Mouse (Mus musculus) neural tube, embryonic 13.5 days (tissue): Measurements from ENCODE around the gene Mgat1. TPM values are rescaled to one million over a fixed set of nuclear protein-coding genes. Genes with fewer than 3 reads are reported as not detected.
A peak's percentile ranks its signal among the peaks of the same experiment; 100 is the strongest.

Experiments used
- ATAC-seq: fragments of 200-750 bp; cut with Nextera tagmentation; 2 replicates; pipeline ENCODE4 v1.8.0; 2017; ENCODE audit warnings: low read depth, mild to moderate bottlenecking, moderate TSS enrichment, moderate library complexity
- H3K27ac ChIP-seq: fragments of 300-500 bp; sonication (generic); replicated peaks from 2 replicates; pipeline ENCODE4 v1.5.1; 2015; ENCODE audit warnings: moderate library complexity, mild to moderate bottlenecking, inconsistent platforms
- H3K27me3 ChIP-seq: fragments of 300-500 bp; sonication (generic); 2 replicates; pipeline ENCODE4 v1.6.1; 2015; ENCODE audit warnings: mild to moderate bottlenecking, inconsistent platforms
- H3K36me3 ChIP-seq: fragments of 300-500 bp; sonication (generic); 2 replicates; pipeline ENCODE4 v1.6.1; 2015; ENCODE audit warnings: mild to moderate bottlenecking, inconsistent platforms
- H3K4me1 ChIP-seq: fragments of 300-500 bp; sonication (generic); replicated peaks from 2 replicates; pipeline ENCODE4 v1.6.1; 2015; ENCODE audit warnings: inconsistent platforms
- H3K4me2 ChIP-seq: fragments of 300-500 bp; sonication (generic); 2 replicates; pipeline ENCODE4 v1.6.1; 2015; ENCODE audit warnings: inconsistent platforms, mild to moderate bottlenecking, moderate library complexity
- H3K4me3 ChIP-seq: fragments of 300-500 bp; sonication (generic); 2 replicates; pipeline ENCODE4 v1.5.1; 2015; ENCODE audit warnings: mild to moderate bottlenecking, inconsistent platforms
- H3K9ac ChIP-seq: fragments of 300-500 bp; sonication (generic); 2 replicates; pipeline ENCODE4 v1.6.1; 2015; ENCODE audit warnings: moderate library complexity, mild to moderate bottlenecking, inconsistent platforms
- H3K9me3 ChIP-seq: fragments of 300-500 bp; sonication (generic); 2 replicates; pipeline ENCODE4 v1.6.1; 2016; ENCODE audit warnings: inconsistent platforms
- WGBS: fragments of 180-500 bp; shearing (Covaris S2); methylation state at CpG from one replicate; pipeline ENCODE4 v1.1.7; 2015; 5-methylcytosine and 5-hydroxymethylcytosine counted together
- polyA plus RNA-seq: library from polyadenylated mRNA; unstranded; fragments of >200 nt; fragmentation: Nextera tagmentation; extraction: Ambion mirVana; gene quantifications from 2 replicates; pipeline ENCODE4 v1.2.1, GENCODE M21; 2015

Gene Mgat1
- polyA plus RNA-seq, 1 experiment from 2014 or later = 32.4 TPM

DNA sequence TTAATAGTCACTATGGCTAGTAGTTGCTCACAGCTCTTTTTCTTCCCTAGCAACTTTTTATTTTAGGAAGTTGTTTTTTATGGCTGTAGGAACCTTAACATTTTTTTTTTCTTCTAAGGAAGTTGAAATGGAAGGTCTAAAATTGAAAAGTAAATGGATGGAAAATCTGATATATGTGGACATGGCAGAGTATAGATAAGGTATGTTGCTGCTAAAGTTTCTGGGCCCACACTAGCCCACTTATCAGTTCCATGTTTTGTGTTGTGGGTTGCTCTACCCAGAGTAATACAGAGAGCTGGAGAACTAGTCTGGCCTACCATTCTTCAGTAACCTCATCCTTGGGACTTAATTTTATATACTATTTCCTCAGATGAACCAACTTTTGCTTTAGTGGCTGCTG is 31.4 kb upstream of the Mgat1 start:
- no peak for ATAC-seq
- H3K4me3 ChIP-seq = no peak overlapping the region
- H3K36me3 ChIP-seq = peaks cover 48% of the 10 kb centered on the region
- no peak overlapping the region for H3K9ac ChIP-seq
- H3K27me3 ChIP-seq = no peaks in the 10 kb centered on the region
- no peak overlapping the region for H3K27ac ChIP-seq
- no peaks in the 10 kb centered on the region for H3K9me3 ChIP-seq
- peaks cover 8% of the 10 kb centered on the region; the same call in 1 of the 2 replicates for H3K4me1 ChIP-seq
- no peak overlapping the region for H3K4me2 ChIP-seq

DNA sequence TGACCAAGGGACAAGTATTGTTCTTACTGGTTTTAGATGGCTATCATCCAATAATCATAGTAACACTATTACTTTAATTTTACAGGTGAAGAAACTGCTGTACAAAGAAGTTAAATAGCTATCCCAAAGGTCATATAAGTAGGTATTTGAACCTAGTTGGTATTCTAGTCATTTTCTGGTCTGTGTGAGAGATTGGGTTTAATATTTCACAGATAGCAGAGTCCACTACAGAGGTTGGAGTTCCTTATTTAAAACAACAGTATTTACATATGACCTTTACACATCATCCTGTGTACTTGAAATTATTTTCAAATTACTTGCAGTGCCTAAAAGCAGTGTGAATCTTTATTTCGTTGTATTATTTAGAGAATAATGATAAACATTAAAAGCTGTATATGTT is 30.5 kb upstream of the Mgat1 start:
- 95% methylated on average over 1 of the region's 1 CpGs for WGBS
- no peaks in the 10 kb centered on the region for H3K9me3 ChIP-seq
- H3K36me3 ChIP-seq = peaks cover 48% of the 10 kb centered on the region
- no peak overlapping the region for H3K27ac ChIP-seq
- H3K4me3 ChIP-seq = no peak overlapping the region
- no peaks in the 10 kb centered on the region for H3K27me3 ChIP-seq
- peaks cover 8% of the 10 kb centered on the region; the same call in 1 of the 2 replicates for H3K4me1 ChIP-seq
- no peak overlapping the region for H3K4me2 ChIP-seq
- H3K9ac ChIP-seq = no peak overlapping the region
- no peak for ATAC-seq

DNA sequence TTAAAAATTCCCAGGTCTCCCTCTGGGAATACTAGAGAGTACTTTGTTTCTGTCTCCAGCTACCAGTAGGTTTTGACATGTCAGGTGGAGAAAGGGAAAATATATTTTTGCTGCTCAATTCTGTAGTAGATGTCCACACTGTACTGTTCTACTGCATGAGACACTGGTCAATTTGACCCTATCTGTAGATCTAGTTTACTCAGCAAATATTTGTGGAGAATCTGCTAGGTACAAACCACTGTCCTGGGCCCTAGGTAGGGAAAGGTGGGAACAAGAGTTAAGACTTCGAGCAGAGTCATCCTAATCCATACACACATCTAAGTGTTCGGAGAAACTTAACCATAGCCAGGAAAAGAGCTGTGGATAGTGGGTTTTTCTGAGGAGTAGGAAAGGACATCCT is 24.7 kb upstream of the Mgat1 start:
- ATAC-seq = no peak
- H3K9me3 ChIP-seq = no peaks in the 10 kb centered on the region
- WGBS = 95% methylated on average over 2 of the region's 2 CpGs
- no peaks in the 10 kb centered on the region for H3K4me1 ChIP-seq
- no peaks in the 10 kb centered on the region for H3K27me3 ChIP-seq
- no peak overlapping the region for H3K9ac ChIP-seq
- no peak overlapping the region for H3K27ac ChIP-seq
- H3K4me3 ChIP-seq = no peak overlapping the region
- H3K4me2 ChIP-seq = no peak overlapping the region
- peaks cover 44% of the 10 kb centered on the region for H3K36me3 ChIP-seq

DNA sequence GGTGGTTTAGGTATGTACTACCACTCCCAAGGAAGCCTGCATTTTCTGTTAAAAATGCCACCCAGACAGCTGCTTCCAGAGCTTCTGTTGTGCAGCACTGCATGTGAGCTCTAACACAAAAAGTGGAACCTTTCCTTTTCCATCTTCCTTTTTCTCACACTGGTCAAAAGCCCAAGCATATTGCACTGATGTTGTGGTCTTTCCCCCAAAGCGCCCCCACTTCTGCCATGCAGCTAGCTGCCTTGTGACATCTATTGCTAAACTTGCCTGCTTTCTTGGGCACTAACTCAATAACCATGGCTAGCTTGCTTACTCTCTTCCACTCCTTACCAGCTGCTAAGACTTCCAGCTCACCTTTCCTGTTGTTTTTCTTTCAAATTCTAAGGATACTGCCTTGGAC is 19.5 kb upstream of the Mgat1 start:
- H3K27me3 ChIP-seq = no peaks in the 10 kb centered on the region

DNA sequence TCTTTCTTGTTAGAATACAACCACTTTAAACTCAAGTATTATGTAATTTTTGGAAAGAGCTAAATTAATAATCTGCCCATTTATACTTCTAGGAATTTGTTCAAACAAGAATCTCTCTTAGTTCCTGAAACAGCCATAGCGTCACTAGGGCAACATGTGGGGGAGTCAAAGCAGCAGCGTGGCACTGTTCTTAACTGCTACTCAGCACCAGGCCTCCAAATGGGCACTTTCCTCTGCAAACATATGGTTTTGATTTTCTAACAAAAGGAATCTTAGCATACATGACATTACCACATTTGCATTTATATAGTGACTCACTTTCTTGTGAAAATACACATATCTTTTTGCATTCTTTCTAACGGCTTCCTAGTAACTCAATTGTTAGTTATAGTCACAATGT is 11.2 kb upstream of the Mgat1 start:
- H3K9me3 ChIP-seq = no peaks in the 10 kb centered on the region
- H3K36me3 ChIP-seq = no peaks in the 10 kb centered on the region
- H3K27ac ChIP-seq = no peak overlapping the region
- no peaks in the 10 kb centered on the region for H3K27me3 ChIP-seq
- H3K4me1 ChIP-seq = no peaks in the 10 kb centered on the region
- ATAC-seq = no peak
- WGBS = 84% methylated on average over 3 of the region's 3 CpGs
- no peak overlapping the region for H3K4me3 ChIP-seq
- no peak overlapping the region for H3K9ac ChIP-seq
- no peak overlapping the region for H3K4me2 ChIP-seq

More for the DNA sequence above, 19.5 kb upstream of the Mgat1 start:
- Histone ChIP-seq H3K36me3 (peaks cover 6% of the 10 kb centered on the region; the same call in 1 of the 2 replicates), H3K9me3 (no peaks in the 10 kb centered on the region), H3K4me3 (no peak overlapping the region), H3K9ac (no peak overlapping the region), H3K27ac (no peak overlapping the region), H3K4me1 (no peaks in the 10 kb centered on the region), H3K4me2 (no peak overlapping the region)
- no peak for ATAC-seq
- WGBS = 64% methylated on average over 1 of the region's 1 CpGs

DNA sequence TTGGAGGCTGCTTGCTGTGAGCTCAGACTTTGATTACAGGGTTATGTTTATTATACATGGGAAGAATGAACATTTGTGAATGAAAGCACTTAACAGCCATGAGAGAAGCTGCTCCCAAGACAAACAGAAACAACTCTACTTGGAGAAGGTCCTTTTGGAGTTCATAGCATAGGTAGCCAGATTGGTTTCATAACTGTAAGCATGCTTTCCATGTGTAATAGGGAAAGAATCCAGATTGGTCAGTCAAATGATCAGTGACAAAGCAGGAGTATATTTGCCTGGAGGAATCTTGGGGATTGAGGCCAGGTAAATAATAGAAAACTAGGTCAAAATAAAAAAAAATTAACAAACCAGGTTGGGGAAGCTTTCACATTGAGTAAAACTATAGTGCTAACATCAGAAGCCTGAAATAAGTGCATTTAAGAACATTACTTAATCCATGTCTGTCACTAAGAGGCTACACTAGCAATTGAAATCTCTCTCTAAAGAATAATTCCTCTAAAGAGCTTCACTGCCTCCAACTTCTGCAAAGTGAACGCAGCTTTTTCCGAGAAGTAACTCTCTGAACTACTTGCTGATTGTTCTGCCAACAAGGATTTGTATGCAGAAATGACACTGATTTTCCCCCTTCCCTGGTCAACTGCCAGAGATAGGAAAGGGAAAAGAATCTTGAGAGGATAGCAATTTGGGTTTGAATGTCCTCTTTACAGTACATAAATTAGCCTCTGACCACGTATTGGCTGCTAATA is 8.4 kb upstream of the Mgat1 start:
- Histone ChIP-seq H3K9ac (no peak overlapping the region), H3K4me2 (no peak overlapping the region), H3K9me3 (no peaks in the 10 kb centered on the region), H3K4me3 (no peak overlapping the region), H3K36me3 (no peaks in the 10 kb centered on the region), H3K4me1 (no peaks in the 10 kb centered on the region), H3K27me3 (no peaks in the 10 kb centered on the region), H3K27ac (no peak overlapping the region)
- 71% methylated on average over 3 of the region's 3 CpGs for WGBS
- no peak for ATAC-seq

DNA sequence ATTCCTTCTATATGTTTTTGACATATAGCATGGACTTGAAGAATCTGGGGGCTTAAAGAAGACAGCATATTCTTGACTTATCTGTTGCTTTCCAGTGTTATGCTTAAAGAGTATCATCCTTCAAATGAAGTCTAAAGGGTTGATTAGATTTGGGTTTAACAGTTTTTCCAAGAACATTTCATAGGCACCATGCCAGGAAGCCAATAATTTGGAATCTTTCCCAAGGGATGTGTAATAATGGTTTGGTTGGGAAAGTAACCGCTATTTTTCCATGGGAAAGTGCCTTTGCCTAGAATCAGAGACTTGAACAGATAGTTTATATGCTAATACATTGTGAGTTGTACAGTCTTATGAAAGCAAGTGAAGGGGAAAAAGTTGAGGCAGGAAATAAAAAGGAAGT is 7.1 kb upstream of the Mgat1 start:
- H3K9ac ChIP-seq = no peak overlapping the region
- ATAC-seq = no peak
- H3K36me3 ChIP-seq = no peaks in the 10 kb centered on the region
- H3K9me3 ChIP-seq = no peaks in the 10 kb centered on the region
- H3K4me3 ChIP-seq = no peak overlapping the region
- no peaks in the 10 kb centered on the region for H3K4me1 ChIP-seq
- H3K4me2 ChIP-seq = no peak overlapping the region
- no peak overlapping the region for H3K27ac ChIP-seq
- no peaks in the 10 kb centered on the region for H3K27me3 ChIP-seq
- 69% methylated on average over 1 of the region's 1 CpGs for WGBS

DNA sequence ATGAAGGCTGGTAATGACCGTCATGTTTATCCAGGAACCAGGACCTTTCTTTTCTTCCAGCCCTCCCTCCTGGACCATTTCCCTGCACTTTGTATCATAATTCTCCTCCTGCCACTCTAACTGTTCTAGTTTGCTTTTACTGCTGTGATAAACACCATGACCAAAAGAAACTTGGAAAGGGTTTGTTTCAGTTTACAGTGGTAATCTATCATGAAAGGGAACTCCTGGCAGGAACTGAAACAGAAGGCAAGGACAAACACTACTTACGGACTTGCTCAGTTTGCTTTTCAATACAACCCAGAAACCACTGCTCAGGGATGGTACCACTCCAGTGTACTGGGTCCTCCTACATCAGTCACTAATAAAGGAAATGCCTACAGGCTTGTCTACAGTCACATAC is 6.5 kb upstream of the Mgat1 start:
- no peak for ATAC-seq
- Histone ChIP-seq H3K4me1 (no peaks in the 10 kb centered on the region), H3K4me3 (no peak overlapping the region), H3K36me3 (no peaks in the 10 kb centered on the region), H3K9me3 (no peaks in the 10 kb centered on the region), H3K27me3 (no peaks in the 10 kb centered on the region), H3K27ac (no peak overlapping the region), H3K9ac (no peak overlapping the region), H3K4me2 (no peak overlapping the region)
- WGBS = 62% methylated on average over 2 of the region's 2 CpGs

DNA sequence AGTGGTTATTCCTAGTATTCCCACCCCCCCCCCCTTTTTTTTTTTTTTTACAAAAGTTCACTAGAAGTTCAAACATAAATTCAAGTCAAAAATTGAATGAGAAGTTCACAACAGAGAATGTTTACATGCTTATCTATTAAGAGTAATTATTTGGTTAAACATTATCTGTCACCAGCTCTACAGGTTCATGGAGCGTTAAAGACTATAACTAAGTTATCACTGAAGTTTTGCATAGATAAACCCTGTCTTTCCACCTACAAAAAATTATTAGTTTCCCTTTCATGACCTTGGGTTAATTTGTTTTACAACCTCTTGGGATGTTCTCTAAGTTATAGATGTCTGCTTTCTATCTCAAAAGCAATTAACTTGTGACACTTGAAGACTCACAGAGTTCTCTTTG is 3.7 kb upstream of the Mgat1 start:
- H3K36me3 ChIP-seq = no peaks in the 10 kb centered on the region
- H3K9ac ChIP-seq = no peak overlapping the region
- H3K9me3 ChIP-seq = no peaks in the 10 kb centered on the region
- H3K27ac ChIP-seq = no peak overlapping the region
- no peak overlapping the region for H3K4me2 ChIP-seq
- H3K27me3 ChIP-seq = no peaks in the 10 kb centered on the region
- ATAC-seq = no peak
- 88% methylated on average over 1 of the region's 1 CpGs for WGBS
- no peak overlapping the region for H3K4me3 ChIP-seq
- peaks cover 16% of the 10 kb centered on the region for H3K4me1 ChIP-seq

DNA sequence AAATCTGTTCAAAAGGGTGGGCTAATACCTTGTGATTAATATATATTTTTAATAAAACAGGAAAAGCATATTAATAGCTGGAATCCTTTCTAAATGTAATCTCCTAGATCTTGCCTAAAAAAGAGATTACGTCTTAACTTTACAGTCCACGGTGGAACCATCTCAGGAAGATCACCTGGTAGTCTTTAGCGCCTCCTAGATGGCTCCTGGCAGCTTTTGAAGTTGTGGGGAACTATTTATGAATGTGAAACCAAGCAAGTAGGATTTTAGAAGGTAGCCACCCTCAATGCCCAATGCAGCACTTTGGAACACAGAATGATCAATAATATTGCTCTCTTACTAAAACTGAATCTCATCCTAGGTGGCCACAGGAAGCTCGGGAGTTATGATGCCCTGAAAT is 3.1 kb upstream of the Mgat1 start:
- Histone ChIP-seq H3K27me3 (no peaks in the 10 kb centered on the region), H3K36me3 (no peaks in the 10 kb centered on the region), H3K9ac (no peak overlapping the region), H3K4me1 (peaks cover 22% of the 10 kb centered on the region), H3K27ac (no peak overlapping the region), H3K4me3 (no peak overlapping the region), H3K9me3 (no peaks in the 10 kb centered on the region), H3K4me2 (no peak overlapping the region)
- 86% methylated on average over 4 of the region's 4 CpGs for WGBS
- no peak for ATAC-seq

DNA sequence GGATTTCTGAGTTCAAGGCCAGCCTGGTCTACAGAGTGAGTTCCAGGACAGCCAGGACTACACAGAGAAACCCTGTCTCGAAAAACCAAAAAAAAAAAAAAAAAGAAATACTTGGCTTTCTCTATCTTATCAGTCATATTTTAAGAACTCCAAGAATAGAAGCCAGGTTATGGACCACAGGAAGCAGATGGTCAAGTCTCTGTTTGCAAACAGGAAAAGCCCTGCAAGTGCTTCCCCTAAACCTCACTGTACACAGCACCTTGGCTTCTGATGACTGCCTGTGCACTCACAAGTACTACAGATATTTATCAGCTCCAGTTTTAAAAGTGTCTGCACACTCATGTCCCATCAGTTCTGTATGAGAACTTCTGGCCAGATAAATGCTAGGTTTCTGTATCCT is 2.5 kb upstream of the Mgat1 start:
- Histone ChIP-seq H3K4me1 (peaks cover 24% of the 10 kb centered on the region), H3K4me3 (no peak overlapping the region), H3K27ac (no peak overlapping the region), H3K27me3 (no peaks in the 10 kb centered on the region), H3K9me3 (no peaks in the 10 kb centered on the region), H3K36me3 (no peaks in the 10 kb centered on the region), H3K9ac (no peak overlapping the region), H3K4me2 (no peak overlapping the region)
- no peak for ATAC-seq
- 80% methylated on average over 1 of the region's 1 CpGs for WGBS

DNA sequence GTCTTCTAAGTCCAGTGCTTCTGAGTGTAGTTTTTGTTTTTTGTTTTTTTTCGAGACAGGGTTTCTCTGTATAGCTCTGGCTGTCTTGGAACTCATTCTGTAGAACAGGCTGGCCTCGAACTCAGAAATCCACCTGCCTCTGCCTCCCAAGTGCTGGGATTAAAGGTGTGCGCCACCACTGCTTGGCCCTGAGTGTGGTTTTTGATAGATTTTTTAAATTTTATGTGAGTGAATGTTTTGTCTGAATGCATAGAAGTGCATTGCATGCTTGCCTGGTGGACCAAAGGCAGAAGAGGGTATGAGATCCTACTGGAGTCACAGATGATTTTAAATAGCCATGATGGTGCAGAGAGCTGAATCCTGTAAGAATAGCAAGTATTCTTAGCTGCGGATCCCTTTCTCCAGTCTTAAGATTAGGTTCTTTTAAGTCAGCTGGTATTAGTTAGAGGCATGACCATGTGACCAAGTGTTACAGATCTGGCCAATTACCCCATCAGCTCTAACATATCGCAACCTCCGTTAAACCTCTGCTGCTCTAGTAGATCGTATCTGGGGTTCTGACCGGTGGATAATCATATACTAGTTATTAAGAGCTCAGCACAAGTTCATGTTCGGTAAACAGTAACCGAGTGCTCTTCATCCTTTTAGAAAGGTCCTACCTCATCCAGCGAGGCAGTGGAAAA is 906 bp upstream of the Mgat1 start:
- Histone ChIP-seq H3K36me3 (no peaks in the 10 kb centered on the region; the same call in 1 of the 2 replicates), H3K27me3 (no peaks in the 10 kb centered on the region), H3K4me3 (peak overlapping the region; percentile 54), H3K9ac (peak overlapping the region; percentile 76), H3K27ac (peak overlapping the region; percentile 92), H3K4me2 (peak overlapping the region; percentile 63), H3K4me1 (peaks cover 33% of the 10 kb centered on the region), H3K9me3 (no peaks in the 10 kb centered on the region)
- ATAC-seq = peak; percentile 7; the same call in 1 of the 2 replicates
- 23% methylated on average over 11 of the region's 11 CpGs for WGBS

DNA sequence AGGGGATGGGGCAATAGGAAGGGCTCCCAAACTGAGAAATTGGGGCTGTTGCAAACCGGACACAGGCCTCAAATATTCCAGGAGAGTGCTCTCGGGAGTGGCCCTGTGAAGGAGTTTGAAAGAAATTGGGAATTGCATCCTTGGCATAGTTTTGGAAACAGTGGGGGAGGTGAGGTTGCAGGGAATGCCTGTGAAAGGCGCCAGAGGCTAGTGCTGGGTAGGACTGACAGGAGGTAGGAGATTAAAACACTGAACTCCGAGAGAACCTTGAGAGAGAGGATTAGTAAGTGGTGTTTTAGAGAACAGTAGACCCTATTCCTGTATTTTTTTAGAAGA is 572 bp downstream of the Mgat1 start:
- H3K4me2 ChIP-seq = peak overlapping the region; percentile 63
- peak; percentile 2 for ATAC-seq
- peak overlapping the region; percentile 54 for H3K4me3 ChIP-seq
- peaks cover 37% of the 10 kb centered on the region for H3K4me1 ChIP-seq
- 1% methylated on average over 4 of the region's 4 CpGs for WGBS
- peak overlapping the region; percentile 76 for H3K9ac ChIP-seq
- H3K27ac ChIP-seq = peak overlapping the region; percentile 92
- H3K36me3 ChIP-seq = no peaks in the 10 kb centered on the region; the same call in 1 of the 2 replicates
- H3K27me3 ChIP-seq = no peaks in the 10 kb centered on the region
- no peaks in the 10 kb centered on the region for H3K9me3 ChIP-seq
